Mouse (Mus musculus): ENCODE data around the gene Tmem141.

GRCm38 (mm10) chr2:25588227-25588907, 33.4 kb downstream of the Tmem141 start:
- no peak for TF ChIP-seq TCF12 (IDR thresholded peaks at IDR 0.05; ENCODE audit: insufficient read depth, poor library complexity, severe bottlenecking)
- TF ChIP-seq CEBPB (IDR thresholded peaks at IDR 0.05; ENCODE audit: insufficient read depth, poor library complexity, severe bottlenecking): no peak
- TF ChIP-seq POLR2A (IDR thresholded peaks at IDR 0.05; ENCODE audit: insufficient read length, low read depth): no peak

All from myocyte (in vitro differentiated cells).